Mouse (Mus musculus): Measurements from ENCODE around the gene Pwp1.
A peak's percentile ranks its signal among the peaks of the same experiment; 100 is the strongest.
"Not testable (repeated sequence)": the region's sequence is repeated elsewhere in the genome, so short reads cannot be mapped to it uniquely, and the experiment has no call there.

Gene Pwp1

DNA sequence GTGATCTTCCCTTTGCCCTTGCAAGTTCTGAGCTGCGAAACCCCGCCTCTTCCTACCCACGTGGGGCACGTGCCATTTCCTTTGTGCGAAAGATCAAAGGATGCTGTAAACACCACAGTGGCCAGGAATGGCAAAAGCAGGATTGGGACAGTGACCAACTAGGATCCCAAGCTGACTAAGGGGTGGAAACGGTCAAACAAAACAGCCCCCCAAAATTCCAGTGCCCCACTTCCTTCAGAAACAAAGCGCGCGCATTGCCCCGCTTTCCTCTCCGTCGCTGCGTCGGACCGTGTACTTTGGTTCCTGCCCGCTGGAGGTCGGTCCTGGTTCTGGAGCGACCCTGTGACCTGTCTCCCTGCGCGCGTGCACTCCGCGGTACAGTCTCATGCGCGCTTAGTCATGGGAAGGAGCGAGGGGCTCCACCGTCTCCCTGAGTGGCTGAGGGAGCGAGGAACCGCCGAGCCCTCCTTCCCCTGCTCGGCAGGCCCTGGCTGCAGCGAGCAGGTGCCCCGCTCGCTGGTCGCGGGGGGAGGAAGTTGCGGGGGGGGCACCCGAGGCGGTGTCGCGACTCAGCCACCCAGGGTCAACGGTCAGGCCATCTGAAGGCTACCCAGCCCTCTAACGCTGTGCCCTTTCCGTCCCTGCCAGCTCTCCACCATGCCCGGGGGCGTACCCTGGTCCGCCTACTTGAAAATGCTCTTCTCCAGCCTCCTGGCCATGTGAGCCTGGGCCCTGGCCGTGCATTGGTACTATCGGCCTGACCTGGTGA is at the start of gene Pwp1:
Pwp1 (plus strand) TSS at position 410 of the 769 bp plus-strand sequence.
- peak; percentile 4 for DNase-seq (ENCODE audit: low spot score)

DNA sequence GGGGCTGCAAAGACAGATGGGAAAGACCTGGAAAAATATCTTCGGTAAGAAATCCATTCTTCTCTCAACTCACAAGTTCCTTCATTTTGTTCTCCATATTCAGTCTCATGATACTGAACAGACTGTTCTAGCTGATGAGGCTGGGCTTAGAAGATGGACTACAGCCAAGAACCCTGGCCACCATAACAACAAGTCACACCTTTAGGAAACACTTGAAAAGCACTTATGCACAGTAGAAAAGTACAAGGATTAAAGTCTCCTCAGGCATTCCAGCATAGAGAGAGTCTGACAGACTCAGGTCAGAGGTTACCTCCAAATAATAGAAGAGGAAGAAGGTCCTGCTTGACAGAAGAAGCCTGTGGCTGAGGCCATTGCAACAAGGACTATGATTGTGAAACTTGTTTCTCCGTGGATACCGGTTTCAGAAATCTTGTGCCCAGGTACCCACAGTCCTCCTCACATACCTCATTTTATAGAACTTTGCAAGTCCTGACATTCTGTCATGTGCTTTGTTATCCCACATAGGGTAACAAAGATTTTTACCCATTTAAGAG is 7.1 kb upstream of the Pwp1 start:
- DNase-seq (ENCODE audit: low spot score) = not testable (repeated sequence)

DNA sequence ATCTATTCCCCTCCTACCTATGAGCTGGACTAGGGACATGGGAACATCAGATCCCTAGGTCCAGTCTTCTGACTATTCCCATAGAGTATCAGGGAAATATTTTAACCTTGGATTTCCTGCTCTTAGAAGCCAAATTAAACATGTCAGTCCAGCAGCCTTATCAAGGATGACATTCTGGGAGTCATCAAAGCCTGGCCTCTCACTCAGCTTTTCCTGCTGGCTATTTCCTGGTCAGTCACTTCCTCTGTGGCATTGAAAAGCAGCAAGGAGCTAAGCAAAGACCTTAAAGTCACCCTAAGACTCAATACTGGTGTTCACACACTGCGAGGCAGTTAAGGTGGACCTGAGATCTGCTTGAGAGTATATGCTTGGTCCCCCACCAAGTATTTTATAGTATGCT is 5.5 kb upstream of the Pwp1 start:
- not testable (repeated sequence) for DNase-seq (ENCODE audit: low spot score)

DNA sequence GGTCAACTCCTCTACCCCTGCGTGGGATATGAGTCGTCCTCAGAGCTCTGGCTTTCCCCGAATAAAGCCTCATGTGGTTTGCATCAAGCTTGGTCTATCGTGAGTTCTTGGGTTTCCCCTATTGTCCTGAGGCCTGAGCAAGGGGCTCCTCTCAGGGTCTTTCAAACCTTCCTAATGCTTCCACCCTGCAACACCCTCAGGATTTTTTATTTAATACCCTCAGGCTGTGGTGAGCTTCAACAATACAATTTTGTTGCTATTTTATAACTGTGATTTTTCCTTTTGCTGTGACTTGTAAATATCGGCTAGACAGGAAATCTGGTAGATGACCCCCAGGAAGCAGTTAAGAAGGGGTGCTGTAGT is 591 bp upstream of the Pwp1 start:
- DNase-seq (ENCODE audit: low spot score) = not testable (repeated sequence)

DNA sequence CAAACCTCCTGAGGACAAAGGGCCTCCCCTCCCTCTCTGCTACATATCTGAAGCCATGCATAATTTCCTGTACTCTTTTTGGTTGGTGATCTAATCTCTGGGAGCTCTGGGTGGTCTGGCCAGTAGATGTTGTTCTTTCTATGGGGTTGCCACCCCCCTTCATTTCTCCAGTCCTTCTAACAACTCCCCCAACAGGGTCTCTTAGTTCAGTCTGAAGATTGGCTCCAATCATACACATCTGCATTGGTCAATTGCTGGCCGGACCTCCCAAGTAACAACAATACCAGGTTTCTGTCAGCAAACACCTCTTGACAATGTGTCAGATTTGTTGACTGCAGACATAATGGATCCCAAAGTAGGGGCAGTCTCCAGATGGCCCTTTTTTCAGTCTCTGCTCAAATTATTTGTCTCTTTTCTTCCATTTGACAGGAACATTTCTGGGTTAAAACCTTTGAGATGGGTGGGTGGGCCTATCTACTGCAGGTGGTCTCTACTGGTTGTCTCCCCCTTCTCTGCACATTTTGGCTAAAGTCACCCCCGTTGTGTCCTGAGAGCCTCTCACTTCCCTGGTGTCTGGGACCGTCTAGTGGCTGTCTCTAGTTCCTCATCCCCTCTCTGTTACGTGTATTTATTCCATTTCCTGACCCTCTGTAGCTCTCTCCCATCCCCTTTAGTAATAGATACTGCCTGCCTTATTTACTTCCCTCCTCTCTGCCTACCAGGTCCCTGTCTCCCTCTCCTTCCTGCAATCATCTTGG is 17.0 kb downstream of the Pwp1 start:
- DNase-seq (ENCODE audit: low spot score) = no peak

DNA sequence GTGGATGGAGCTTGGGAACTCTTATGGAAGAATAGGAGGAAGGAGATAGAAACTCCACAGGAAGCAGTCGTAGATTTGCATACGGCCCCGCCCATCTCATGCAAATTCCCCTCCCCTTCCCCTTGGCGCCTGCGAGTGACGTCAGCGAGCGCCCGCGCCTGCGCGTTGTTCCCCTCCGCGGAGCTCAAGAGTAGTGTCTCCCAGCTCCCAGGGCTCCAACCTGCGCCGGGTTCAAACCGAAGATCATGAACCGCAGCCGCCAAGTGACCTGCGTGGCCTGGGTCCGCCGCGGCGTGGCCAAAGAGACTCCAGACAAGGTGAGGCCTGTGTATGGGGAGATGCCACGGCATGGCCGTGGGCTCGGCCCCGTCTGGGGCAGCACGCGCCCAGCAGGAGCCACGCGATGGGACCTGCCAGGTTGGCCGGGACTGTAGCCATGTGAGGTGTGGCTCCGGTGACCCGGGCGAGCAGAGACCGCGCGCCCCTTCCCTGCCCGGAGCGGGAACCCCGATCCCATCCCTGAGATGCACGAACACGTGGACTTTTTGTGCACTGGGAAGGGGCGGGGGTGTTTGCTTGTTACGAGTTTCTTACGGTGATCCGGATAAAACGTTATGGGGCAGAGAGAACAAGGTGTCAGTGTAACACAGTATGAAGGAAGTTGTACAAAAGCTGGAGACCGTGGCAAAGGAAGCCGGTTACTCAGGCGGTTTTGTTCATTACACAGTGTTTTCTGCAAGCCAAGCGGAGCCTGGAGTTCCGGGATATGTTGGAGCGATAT is 42.6 kb downstream of the Pwp1 start:
- DNase-seq (ENCODE audit: low spot score) = peak; percentile 93

DNA sequence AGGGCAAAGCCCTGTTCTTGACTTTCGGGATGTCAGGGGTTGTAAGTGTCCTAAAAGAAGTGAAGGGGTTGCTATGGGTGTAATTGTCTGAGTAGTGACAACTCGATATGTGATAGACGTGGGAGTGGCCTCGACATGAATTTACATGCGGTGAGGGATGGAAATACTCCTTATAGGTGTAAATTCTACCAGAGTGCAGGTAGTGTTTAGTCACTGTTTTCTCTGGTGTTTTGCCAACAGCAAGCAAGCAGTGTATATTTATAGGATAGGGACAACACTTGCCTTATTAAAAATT is 43.1 kb downstream of the Pwp1 start:
- no peak for DNase-seq (ENCODE audit: low spot score)

DNA sequence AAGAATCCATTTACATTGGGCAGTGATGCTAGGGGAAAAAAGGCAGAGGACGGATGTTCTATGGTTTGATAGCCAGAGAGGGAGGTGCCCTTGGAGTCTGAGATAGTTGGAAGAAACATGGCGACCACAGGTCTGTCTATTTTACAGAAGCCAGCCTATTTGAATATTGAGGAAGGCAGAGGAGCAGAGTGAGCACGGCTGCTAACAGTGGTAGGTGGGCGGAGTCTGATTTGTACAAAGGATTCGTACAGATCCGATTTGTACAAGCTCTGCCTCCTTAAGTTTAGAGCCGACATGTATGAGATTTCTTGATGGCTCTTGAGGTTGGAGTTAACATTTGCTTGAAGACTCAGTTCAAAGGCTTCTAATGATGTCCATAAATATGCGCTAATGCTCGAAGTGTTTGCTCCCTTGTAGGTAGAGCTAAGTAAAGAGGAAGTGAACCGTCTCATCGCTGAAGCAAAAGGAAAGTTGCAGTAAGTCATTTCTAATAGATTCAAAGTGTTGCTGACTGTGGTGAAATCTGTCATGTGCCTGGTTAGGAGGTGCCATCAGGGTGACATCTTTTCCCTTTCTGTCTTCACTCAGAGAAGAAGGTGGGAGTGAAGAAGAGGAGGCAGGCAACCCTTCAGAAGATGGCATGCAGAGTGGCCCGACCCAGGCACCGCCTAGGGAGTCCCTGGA is 44.7 kb downstream of the Pwp1 start:
- DNase-seq (ENCODE audit: low spot score) = no peak

DNA sequence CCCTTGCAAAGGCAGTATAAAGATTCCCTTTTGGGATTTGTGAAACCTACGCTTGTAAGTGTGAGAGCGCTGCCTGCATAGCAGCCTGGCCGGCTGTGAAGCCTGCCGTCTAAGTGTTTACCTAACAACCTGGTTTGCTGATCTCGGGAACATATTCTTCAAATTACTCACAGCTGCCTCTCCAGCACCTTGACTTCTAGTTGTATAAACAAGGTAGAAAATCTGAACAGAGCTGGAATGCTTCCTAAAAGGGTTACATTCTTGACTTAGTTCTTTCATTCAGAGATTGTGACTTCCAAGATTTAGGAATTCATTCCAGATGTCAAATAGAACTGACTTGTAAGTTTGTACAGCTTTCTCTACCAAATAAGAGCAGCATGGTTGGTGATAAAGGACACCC is 46.5 kb downstream of the Pwp1 start:
- DNase-seq (ENCODE audit: low spot score) = no peak

DNA sequence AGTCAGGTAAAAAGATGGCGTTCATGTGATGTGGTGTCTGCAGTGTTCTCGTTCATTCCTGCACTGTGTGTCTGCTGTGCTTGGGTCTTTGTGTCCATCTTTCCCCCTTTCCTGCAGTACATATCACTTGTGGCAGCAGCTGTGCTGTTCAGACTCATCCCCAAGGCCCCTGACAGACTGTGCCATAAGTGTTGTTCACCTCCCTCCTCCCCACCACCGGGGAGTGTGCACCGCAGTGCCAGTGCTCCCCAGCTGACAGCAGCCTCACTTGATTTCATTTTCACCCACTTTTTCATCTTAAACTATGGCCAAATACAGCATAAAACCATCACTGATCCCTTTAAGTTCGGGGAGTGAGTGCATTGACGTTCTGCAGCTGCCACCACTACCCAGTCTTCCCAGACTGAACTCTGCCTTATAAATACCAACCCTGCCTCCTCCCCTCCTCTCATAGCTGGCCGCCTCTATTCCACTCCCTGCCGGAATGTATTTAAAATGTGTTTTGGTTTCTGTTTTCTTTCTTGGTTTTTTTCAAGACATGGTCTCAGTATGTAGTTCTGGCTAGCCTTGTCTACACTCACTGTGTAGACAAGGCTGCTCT is 50.7 kb downstream of the Pwp1 start:
- DNase-seq (ENCODE audit: low spot score) = no peak

DNA sequence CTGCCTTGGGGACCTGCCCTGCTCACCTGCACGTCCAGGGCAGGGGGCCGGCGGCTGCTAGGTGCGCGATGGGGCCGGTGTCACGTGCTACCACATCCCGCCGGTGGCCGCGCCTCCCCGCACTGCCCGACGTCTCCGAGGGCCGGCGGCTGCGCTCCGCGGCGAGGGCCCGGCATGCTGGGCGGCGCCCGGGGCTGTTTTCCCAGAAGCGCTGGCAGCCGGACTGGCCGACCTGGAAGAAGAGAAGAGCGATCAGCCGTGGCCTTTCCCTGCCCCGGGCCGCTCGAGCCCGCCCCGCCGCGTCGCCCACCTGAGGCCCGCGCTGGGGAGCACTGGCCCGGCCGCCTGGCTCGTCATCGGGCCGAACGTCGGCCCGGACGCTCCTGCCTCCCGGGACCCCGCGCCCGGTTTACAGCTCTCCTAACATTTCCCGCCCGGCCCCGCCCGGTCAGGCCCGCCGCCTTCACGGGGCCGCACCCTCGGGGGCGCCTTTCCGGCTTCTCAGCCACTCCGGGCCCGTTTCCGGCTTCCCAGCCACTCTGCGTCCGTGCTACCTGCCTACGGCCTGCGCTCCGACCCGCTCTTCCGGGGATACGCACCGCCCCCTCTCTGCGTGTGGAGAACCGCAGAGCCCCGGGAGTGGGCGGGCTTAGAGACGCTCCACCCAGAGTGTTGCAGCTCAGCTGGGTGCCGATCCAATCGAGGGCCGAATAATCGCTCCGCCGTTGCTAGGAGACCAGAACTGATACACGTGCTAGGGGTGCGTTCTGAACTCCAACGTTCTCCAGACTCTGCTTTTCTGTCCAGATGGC is 87.4 kb downstream of the Pwp1 start, which contains the start of gene Prdm4:
Prdm4 (minus strand) TSS at position 645 of the 812 bp plus-strand sequence.
- DNase-seq (ENCODE audit: low spot score) = peak; percentile 97

DNA sequence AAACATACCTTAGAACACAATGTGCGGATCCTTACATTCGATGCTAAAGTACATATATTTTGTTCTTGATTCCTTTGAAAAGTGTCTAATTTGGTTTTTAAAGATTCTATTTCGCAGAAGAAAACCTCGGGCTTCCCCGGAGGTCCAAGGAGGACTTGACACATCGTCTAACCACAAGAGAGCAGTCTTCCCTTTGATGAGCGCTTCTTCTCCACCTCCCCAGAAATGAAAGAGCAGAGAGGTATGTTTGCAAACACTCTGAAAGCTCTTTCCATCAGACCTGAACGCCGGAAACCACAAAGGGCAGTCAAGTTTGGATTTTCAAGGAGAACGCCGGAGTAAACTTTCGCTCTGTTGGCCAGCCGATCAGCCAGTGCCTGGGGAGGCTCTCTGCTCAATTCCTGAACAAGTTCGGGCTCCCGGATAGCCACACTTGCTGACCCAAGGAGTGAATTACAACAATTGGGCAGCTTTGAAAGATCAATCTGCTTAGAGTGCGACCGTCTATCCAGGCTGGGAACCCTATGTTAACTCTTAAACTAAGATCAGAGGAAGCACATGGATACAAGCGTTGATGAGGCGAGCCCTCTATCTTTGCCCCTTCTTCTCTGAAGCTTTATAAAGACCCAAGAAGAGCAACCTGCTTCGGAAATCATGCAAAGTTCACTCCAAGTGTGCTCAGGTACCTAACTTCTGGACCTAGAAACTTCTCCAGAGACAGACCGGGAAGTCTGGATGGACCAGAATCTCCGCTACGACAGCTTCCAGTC is 98.6 kb downstream of the Pwp1 start, which contains the start of gene Ascl4:
Ascl4 (plus strand) TSS at position 6 of the 770 bp plus-strand sequence.
- no peak for DNase-seq (ENCODE audit: low spot score)

DNA sequence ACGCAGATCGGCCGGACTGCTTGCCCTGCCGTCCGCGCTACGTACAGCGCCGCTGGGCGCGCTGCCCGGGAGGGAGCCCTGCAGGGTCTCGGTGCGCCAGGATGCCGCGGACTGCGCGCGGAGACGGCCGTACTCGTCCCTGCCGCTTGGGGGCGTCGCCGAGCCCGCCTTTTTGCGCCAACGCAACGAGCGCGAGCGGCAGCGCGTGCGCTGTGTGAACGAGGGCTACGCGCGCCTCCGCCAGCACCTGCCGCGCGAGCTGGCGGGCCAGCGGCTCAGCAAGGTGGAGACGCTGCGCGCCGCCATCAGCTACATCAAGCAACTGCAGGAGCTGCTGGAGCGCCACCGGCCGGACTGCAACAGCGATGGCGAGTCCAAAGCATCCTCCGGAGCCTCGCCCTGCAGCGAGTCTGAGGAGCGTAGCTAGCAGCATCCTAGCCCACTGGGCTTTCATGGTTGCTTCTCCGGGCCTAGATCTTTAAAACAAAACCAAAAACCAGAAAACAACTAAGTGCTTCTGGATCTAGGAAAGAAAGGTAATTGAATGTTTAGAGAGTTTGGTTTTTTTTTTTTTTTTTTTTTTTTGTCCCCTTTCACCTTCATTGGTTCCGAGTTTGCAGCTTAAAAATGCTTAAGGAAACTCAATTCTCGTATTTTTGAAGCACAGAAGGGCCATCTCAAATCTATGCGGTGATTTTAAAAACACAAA is 99.4 kb downstream of the Pwp1 start:
- peak; percentile 62 for DNase-seq (ENCODE audit: low spot score)

DNA sequence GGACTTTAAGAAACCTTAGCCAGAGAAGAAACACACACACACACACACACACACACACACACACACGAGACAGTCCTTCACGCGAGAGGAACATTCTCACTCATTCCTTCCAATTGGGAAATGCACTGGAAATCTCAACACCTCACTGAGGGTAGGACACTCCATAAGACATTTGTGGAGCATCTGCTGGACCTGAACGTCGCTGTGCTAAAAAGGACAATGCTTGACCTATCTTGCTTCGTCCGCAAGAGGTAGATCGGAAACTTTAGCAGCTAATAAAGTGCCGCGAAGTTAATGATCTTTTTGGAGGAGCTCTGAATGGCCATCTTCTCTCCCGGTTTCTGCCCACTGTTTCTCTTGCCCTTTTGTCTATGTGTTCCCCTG is 99.9 kb downstream of the Pwp1 start:
- no peak for DNase-seq (ENCODE audit: low spot score)

DNA sequence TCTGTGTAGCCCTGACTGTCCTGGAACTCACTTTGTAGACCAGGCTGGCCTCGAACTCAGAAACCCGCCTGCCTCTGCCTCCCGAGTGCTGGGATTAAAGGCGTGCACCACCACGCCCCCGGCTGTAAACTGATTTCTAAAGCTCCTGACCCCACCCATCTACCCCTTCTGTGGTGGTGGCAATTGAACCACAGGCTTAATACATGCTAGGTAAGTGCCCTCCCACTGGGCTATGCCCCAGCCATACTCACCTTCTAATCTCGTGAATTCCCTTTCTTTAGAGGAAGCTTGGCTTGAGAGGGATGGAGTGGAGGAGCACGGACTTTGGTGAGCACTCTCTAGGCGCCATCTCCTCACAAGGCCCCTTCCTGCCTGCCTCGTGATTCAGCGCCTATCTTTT is 100.7 kb downstream of the Pwp1 start:
- no peak for DNase-seq (ENCODE audit: low spot score)

DNA sequence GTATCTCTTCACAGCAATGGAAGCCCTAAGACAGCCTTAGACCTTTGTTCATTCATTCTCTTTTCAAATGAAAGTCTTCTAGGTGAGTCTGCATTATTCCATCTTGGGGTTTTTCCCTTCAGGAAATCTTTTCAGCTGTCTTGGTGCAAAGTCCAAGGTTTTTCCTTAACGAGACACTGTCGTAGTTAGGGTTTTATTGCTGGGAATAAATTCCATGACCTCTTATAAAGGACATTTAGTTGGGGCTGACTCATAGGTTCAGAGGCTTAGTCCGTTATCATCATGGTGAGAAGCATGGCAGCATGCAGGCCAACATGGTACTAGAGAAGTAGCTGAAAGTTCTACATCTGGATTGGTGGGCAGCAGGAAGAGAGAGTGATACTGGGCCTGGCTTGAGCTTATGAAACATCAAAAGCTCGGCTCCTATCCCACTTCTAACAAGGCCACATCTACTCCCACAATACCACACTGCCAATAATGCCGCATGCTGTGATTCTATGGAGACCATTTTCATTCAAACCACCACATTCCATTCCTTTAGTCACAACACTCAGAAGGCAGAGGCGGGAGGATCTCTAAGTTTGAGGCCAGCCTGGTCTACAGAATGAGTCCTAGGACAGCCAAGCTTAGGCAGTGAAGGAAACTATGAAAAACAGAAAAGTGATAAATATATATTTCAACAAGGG is 107.1 kb downstream of the Pwp1 start:
- no peak for DNase-seq (ENCODE audit: low spot score)
